Mouse (Mus musculus) MEL (cell line): ENCODE data around the gene Il17rc.

ENCODE experiments used
- CTCF ChIP-seq, 3 experiments: IDR thresholded peaks in 2 of 3; conservative IDR thresholded peaks in 1 of 3; 2 replicates each; pipeline ENCODE4 v1.5.1; 2011 to 2012; ENCODE audit warnings: low read length in 3 of 3, low read depth in 2 of 3, mild to moderate bottlenecking in 2 of 3, improper control_type of control experiment in 1 of 3, inconsistent platforms in 1 of 3, mixed read lengths in 1 of 3, moderate library complexity in 1 of 3; ENCODE audit not compliant: control insufficient read depth in 1 of 3, insufficient read depth in 1 of 3, poor library complexity in 1 of 3, severe bottlenecking in 1 of 3
- POLR2A ChIP-seq, 2 experiments: IDR thresholded peaks; 2 replicates each; pipeline ENCODE4 v1.6.1; 2011 to 2012; ENCODE audit warnings: low read length in 2 of 2, mild to moderate bottlenecking in 2 of 2, control low read depth in 1 of 2, improper control_type of control experiment in 1 of 2, low read depth in 1 of 2, moderate library complexity in 1 of 2; ENCODE audit not compliant: control insufficient read depth in 1 of 2, insufficient read depth in 1 of 2, poor library complexity in 1 of 2

GRCm38 (mm10) chr6:113507130-113507529 lies 35.9 kb downstream of the Il17rc start:
- no peak for TF ChIP-seq CTCF (IDR thresholded peaks at IDR 0.05 in 2 of 3, conservative IDR thresholded peaks at IDR 0.05 in 1 of 3; ENCODE audit: control insufficient read depth in 1 of 3, insufficient read depth in 1 of 3, low read depth in 2 of 3, low read length in 3 of 3, poor library complexity in 1 of 3, severe bottlenecking in 1 of 3)
- no peak for TF ChIP-seq POLR2A (IDR thresholded peaks at IDR 0.05; ENCODE audit: control insufficient read depth in 1 of 2, insufficient read depth in 1 of 2, low read depth in 1 of 2, low read length in 2 of 2, poor library complexity in 1 of 2)
